Mouse (Mus musculus) 3134 (cell line): ENCODE results near the gene Sptlc2.
"Not testable (repeated sequence)": the region's sequence is repeated elsewhere in the genome, so short reads cannot be mapped to it uniquely, and the experiment has no call there.

Source experiments
- DNase-seq: peaks from one replicate; pipeline ENCODE4 v3.0.0-alpha.2; 2011; ENCODE audit warnings: low spot score; ENCODE audit not compliant: insufficient read length; ENCODE audit errors: extremely low read depth

Sptlc2 gene

DNA sequence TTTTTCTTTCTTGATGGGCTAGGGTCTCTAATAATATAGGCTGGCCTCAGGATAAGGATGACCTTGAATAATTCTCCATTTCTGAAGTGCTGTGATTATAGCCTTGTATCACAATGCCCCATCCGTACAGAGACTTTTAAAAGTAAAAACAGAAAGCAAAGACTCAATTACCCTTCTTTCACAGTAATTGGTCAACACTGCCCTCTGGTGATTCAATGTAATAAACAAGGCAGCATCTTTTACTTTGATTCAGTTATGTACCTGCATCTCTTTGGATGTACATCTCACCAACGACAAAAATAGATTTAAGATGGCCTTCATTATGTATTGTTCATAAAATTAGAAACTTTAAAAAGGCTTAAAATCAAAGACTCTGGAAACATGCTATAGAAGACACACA, 53.3 kb downstream of the Sptlc2 start:
- DNase-seq, result no peak

DNA sequence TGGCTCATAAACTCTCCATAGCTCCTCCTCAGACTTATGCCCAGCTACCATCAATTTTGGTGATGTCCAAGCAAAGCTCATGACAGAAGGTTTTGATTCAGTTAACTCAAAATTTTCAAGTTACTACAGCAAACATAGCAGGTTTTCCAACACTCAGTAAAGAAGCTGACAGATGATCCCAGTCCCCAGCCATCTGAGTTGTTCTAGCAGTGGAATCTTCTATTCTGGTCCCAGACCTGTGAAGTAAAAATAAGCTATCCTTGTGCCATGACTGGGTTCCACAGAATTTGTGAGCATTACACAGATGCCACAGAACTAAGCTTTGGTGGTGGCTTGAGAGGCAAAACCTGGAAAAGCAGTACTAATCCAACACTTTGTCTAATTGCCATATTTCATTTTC, 54.4 kb downstream of the Sptlc2 start:
- no peak for DNase-seq

- DNase-seq, result no peak
These were observed 55.6 kb downstream of the Sptlc2 start for GRCm38 (mm10) chr12:87332511-87332910.

DNA sequence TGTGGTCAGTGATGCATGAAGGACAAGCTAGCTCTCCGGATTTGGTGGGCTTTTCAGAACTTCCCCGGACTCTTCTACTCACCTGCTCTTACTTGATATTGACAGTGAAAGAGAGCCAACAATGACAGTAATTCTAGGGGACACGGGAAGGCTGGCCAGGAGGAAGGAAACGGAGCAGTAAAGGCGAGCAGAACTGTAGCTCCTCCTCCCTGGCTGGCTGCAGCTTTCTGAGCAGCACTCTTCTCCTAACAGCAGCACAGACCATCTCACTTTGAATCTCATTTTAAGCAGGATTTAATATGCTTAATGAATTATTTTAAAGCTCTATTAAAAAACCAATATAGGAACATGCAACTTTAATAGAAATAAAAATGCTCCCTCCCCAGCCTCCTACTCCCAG, 56.2 kb downstream of the Sptlc2 start:
- DNase-seq, result no peak

DNA sequence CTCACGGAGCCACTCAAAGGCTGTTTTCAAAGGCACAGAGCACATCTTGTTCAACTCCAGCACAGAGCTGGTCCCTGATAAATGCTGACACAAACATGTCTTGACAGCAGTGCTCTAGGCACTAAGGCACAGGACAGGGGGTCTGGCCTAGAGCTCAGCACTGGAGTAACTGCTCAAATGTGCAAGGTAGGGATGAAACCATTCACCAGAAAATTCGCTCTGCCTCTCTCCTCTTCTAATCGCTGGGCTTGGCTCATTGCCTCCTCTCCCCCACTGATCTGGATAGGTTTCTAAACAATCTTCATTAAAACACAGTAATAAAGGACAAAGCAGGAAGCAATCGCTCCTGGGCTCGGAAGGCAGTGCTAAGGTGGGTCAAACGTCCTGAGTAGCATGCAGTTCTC, 57.1 kb downstream of the Sptlc2 start:
- DNase-seq, result no peak

GRCm38 (mm10) chr12:87330213-87330612, 57.9 kb downstream of the Sptlc2 start:
- DNase-seq, result no peak

DNA sequence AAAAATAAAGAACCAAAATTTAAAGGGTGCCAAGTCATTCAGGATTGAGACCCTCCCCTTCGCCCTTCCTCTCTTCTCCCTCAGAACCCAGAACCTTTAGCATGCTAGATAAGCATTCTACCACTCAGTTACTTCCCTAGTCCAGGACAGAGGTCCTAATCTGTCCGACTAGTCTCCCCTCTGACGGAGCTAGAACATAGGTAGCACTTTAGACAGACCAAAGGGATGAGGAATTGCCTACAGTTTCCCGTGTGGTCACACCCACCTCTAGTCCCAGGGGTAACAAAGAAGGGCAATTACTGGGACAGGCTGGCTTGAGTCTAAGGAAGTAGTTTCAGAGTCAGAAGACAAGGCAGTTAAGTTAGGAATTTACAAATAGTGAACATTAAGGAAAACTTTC, 60.1 kb downstream of the Sptlc2 start:
- DNase-seq, result no peak

DNA sequence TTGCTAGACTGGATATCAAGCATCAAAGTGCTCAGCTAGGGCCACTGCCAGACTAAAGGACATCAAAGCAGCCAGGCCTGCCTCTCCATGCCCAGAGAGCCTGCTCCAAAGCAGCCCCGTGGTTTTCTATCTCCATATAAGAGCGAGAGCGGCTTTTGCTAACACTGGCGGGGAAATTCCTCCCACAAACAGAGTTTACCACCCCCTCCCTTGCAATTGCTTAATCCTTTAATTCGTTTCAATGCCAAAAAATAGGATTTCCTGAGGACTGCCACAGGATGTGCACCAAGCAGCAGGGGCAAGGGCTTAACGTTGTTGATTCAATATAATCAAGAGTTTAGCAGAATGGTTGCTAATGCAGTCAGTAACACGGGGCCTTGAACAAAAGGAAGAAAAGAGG, 60.5 kb downstream of the Sptlc2 start:
- DNase-seq, result no peak

DNA sequence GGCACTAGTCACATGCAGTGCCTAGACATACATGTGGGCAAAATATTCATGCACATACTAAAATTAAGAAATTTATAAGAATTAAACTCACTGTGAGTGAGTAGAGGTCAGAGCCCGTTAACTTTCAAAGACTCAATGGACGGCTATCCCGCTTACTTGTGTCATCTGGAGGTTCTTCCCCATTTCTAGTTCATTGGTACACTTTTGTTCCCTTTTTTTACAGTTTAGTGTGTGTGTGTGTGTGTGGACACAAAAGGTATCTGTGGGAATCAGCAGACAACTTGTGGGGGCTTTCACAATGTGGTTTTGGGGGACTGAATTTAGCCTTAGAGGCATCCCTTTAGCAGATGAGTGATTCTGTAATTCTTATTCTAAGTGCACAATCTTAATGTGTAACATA, 62.7 kb downstream of the Sptlc2 start:
- no peak for DNase-seq

GRCm38 (mm10) chr12:87319229-87319628, 68.9 kb downstream of the Sptlc2 start:
- no peak for DNase-seq

DNA sequence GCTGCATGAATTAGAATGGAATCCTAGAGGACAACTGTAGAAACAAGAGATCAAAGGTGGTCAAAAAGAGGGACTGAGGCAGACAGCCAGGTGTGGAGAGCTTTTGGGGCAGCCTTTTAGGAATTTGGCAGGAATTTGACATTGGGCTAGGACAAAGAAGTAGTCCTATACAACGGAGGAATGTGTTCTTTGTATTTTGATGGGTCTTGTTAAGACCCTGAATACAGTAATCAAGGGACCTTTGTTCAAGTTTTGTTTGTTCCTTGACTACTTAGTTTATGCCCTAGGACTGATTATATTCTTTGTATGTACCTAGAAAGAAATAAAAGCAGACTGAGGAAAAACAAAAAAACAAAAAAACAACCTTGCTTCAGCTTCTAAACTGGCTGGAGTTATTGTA, 70.2 kb downstream of the Sptlc2 start:
- no peak for DNase-seq

- DNase-seq, result no peak
These were observed 75.1 kb downstream of the Sptlc2 start for GRCm38 (mm10) chr12:87313098-87313497.

DNA sequence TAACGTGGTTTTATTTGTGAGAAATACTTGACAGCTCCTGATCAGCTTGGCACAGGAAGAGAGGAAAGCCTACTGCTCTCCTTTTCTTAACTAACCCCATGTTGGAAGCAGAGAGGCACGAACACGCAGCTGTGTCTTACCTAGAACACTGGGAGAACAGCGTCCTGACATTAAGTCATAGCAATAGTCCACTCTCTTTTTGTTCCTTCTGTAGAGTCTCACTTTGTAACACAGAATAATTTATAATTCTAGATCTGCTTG, 81.6 kb downstream of the Sptlc2 start:
- not testable (repeated sequence) for DNase-seq

- DNase-seq, result no peak
These were observed 82.2 kb downstream of the Sptlc2 start for GRCm38 (mm10) chr12:87305767-87306583.

- DNase-seq, result no peak
These were observed 87.0 kb downstream of the Sptlc2 start for GRCm38 (mm10) chr12:87301189-87301588.

DNA sequence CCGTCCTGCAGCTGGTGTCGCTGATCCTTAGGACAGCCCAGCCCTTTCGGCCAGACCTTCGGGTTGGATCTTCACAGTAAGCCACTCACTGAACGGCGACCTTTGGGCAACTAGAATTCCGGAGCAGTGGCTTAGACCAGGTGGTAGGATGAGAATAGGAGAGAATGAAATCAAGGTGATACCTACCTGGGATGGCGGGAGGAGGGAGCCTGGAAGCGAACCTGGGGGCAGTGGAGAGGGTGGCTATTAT, 87.8 kb downstream of the Sptlc2 start:
- DNase-seq, result no peak

DNA sequence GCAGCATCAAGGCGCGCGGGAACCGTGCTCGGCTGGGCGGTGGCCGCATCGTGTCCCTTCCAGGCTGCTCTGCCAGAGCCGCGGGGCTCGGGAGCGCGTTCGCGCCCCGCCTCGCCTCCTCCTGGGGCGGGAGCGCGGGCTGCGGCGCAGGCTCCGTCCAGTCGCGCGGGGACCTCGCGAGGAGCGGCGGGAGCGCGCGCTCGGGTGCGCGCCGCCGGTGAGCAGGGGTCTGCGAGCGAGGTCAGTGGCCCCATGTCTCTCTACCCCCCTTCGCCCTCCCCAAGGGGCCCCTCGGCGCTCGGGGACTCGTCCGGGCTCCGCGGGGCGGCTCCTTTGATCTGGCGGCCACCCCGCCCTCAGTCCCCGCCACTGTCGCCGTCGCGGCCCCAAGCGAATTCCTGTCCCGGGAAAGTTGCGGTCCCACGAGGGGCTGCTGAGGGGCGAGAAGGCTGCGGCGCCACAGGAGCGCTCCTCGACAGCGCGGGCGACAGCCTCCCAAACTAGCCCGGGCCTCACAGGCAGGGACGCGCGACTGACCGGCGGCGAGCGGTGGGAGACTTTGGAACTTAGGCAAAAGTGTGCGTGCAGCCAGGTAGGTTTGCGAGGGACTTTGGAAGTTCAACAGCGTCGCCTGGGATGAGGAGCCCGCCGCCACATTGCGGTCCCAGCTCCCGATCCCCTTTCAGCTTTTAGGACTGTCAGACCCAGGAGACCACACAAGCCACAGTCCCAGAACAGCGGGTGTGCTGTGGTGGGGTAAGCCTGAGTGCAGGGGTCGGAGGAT, 88.3 kb downstream of the Sptlc2 start, which contains the start of gene Ism2:
Gene Ism2, minus strand, starts transcription at position 49 of the 784 bp plus-strand sequence.
- DNase-seq, result no peak

DNA sequence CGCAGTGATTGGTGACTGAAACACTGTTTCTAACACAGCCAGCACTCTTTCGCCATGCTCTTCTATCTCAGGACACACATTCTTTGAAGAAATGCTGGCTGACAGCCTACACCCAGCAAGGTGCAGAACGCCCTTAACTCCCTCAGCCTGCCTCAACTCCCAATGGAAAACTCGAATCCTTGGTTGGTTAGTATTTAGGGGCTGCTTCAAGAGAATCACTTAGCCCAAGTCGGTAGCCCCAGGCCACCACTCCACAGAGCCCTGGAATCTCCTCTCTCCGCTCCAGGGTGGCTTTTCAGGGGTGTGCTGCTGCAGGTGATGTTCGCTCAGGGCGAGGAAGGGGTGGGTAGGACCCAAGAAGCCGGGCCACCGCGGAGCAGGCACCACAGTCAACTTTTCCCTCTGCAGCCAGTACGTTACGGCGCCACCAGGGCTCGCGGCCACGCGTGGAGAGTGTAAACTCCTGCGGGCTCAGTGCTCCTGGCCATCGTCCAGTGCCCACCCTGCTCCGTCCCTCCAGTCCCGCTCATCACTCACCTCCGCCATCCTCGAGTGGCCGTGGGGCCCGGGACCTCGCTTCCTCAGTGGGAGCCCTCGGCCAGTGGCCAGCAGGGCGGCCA, 89.0 kb downstream of the Sptlc2 start:
- DNase-seq, result no peak

- no peak for DNase-seq
These were observed 94.2 kb downstream of the Sptlc2 start for GRCm38 (mm10) chr12:87293934-87294333.

DNA sequence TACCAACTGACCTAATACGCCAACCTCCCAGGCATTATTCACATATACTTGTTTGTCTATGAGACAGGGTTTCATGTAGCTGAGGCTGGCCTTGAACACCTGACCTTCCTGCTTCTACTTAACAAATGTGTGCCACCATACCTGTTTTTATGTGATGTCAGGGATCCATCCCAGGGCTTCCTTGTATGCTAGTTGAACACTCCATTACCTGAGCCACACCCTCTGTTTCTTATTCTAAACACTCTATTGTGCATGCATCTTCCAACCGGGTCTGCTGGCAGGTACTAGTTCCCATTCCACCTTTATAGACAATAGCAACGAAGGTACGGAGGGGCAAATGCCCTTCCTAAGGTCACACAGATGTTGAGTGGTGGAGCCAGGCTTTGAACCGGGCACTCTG, 99.1 kb downstream of the Sptlc2 start:
- DNase-seq, result no peak

DNA sequence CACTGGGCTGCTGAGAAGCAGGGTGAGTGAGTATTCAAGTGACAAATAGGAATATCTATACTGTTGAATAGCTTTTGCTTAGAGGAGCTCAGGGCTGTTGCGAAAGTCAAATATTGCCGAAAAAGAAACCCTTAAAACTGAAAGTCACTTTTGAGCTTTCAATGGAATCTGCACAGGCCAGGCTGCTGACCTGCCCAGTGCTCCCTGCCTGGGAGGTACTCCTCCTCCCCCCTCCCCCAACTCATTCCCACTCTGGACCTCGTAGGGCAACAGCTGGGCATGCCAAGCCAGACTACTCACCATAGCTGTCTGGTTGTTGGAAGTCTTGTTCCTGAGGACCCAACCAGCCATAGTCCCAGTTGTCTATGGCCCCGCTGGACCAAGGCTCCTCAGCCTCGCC, 103.4 kb downstream of the Sptlc2 start:
- no peak for DNase-seq

DNA sequence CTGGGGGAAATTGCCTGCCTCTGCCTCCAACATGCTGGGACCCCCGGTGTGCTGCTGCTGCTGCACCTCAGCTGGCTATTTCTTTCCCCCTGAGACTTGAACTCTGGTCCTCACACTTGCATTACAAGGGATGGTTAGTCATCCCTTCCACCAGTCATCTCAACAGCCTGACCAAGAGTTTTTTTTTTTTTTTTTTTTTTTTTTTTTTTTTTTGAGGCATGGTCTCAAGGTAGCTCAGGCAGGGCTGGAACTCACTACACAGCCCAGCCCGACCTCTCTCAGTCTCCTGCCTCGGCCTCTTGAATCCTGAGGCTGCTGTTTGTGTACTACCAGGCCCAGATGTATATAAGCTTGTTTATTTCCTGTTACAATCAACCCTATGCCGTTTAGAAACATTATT, 103.9 kb downstream of the Sptlc2 start:
- no peak for DNase-seq
